Mouse (Mus musculus): ENCODE results near the gene Btbd9. TPM values are rescaled to one million over a fixed set of nuclear protein-coding genes. Genes with fewer than 3 reads are reported as not detected.
A peak's percentile ranks its signal among the peaks of the same experiment; 100 is the strongest.

Btbd9 gene
- polyA plus RNA-seq, 2 experiments, result 18.3 to 46.9 TPM

DNA sequence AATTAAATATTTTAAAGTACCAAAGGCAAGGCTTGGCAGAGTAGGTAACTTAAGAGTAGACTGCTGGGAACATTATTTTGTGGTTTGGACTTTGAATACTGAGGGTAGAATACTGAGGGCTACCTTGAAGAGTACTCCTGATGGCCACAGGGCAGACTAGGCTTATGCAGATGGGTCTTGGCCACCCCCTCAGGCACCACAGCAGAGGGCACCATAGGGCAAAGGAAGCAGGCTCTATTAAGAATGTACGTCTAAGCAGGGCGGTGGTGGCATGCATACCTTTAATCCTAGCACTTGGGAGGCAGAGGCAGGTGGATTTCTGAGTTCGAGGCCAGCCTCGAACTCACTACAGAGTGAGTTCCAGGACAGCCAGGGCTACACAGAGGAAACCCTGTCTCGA lies 237.0 kb downstream of the Btbd9 start:
- no peak overlapping the region for H3K9ac ChIP-seq (ENCODE audit: low read depth, low read length, severe bottlenecking)
- TF ChIP-seq POLR2A (IDR thresholded peaks at IDR 0.05; ENCODE audit: borderline replicate concordance, extremely low read depth, insufficient read depth, insufficient read length), result no peak
- no peak overlapping the region for H3K4me2 ChIP-seq (replicated peaks; ENCODE audit: low read depth, low read length, severe bottlenecking)
- no peak overlapping the region for H3K27ac ChIP-seq (replicated peaks; ENCODE audit: low read depth, low read length)
- H3K4me1 ChIP-seq (ENCODE audit: control insufficient read depth, insufficient read depth, low read length), result peaks cover 11% of the 10 kb centered on the region
- no peak for ATAC-seq (ENCODE audit: low FRiP score, low read depth)
- H3K9me3 ChIP-seq (ENCODE audit: control insufficient read depth, low read length), result no peaks in the 10 kb centered on the region
- no peak for DNase-seq (ENCODE audit: low spot score)
- 89% methylated on average over 5 of the region's 5 CpGs for WGBS
- H3K4me3 ChIP-seq (replicated peaks; ENCODE audit: low read length), result no peak overlapping the region
- H3K27me3 ChIP-seq (ENCODE audit: control insufficient read depth, insufficient read depth, low read length), result no peaks in the 10 kb centered on the region
- no peaks in the 10 kb centered on the region for H3K36me3 ChIP-seq (ENCODE audit: control insufficient read depth, insufficient read depth, low read length)

DNA sequence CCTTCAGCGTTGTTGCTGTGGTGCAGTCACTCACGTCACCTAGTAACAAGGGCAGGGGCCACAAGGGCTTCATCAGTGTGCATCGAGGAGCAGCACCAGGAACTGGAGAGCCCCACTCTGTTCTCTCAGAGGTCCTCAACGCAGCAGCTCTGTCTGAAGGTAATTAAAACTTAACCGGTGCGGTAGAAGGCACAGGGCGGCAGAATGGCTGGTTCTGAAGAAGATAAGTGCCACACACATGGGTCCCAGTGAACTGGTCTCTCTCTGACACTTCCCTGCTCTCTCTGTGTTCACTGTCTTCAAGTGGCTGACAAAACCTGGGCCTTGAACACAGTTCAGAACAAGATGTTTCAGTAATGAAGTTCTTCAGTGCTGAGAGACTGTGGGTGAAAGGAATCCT lies 239.5 kb downstream of the Btbd9 start:
- no peaks in the 10 kb centered on the region for H3K36me3 ChIP-seq (ENCODE audit: control insufficient read depth, insufficient read depth, low read length)
- H3K9ac ChIP-seq (ENCODE audit: low read depth, low read length, severe bottlenecking), result no peak overlapping the region
- H3K4me3 ChIP-seq (replicated peaks; ENCODE audit: low read length), result no peak overlapping the region
- ATAC-seq (ENCODE audit: low FRiP score, low read depth), result no peak
- no peak for DNase-seq (ENCODE audit: low spot score)
- no peak overlapping the region for H3K27ac ChIP-seq (replicated peaks; ENCODE audit: low read depth, low read length)
- H3K4me2 ChIP-seq (replicated peaks; ENCODE audit: low read depth, low read length, severe bottlenecking), result no peak overlapping the region
- 40% methylated on average over 7 of the region's 7 CpGs for WGBS
- H3K9me3 ChIP-seq (ENCODE audit: control insufficient read depth, low read length), result no peaks in the 10 kb centered on the region
- no peak for TF ChIP-seq POLR2A (IDR thresholded peaks at IDR 0.05; ENCODE audit: borderline replicate concordance, extremely low read depth, insufficient read depth, insufficient read length)
- peaks cover 11% of the 10 kb centered on the region for H3K4me1 ChIP-seq (ENCODE audit: control insufficient read depth, insufficient read depth, low read length)
- H3K27me3 ChIP-seq (ENCODE audit: control insufficient read depth, insufficient read depth, low read length), result no peaks in the 10 kb centered on the region

DNA sequence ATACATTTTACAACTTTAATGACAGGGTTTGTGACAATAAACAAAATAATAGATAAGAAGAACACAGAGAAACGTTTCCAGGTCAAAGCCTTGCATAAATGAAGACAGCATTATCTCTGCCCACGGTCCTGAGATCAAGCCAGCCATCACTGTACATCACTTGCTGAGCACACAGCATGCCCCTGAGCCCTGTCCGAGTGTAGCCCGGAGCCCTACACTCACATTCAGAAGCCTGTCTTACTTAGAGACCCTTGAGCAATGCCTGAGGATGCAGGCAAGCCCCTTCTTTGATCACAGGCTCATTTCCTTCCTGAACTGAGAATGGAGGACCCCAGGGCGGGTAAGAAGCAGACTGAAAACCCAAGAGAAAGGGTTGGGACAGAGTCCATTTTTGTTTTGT lies 240.0 kb downstream of the Btbd9 start:
- H3K4me1 ChIP-seq (ENCODE audit: control insufficient read depth, insufficient read depth, low read length), result peaks cover 11% of the 10 kb centered on the region
- H3K4me2 ChIP-seq (replicated peaks; ENCODE audit: low read depth, low read length, severe bottlenecking), result no peak overlapping the region
- no peak overlapping the region for H3K27ac ChIP-seq (replicated peaks; ENCODE audit: low read depth, low read length)
- 51% methylated on average over 5 of the region's 5 CpGs for WGBS
- TF ChIP-seq POLR2A (IDR thresholded peaks at IDR 0.05; ENCODE audit: borderline replicate concordance, extremely low read depth, insufficient read depth, insufficient read length), result no peak
- DNase-seq (ENCODE audit: low spot score) (no peak), ATAC-seq (ENCODE audit: low FRiP score, low read depth) (no peak)
- H3K4me3 ChIP-seq (replicated peaks; ENCODE audit: low read length), result no peak overlapping the region
- H3K9ac ChIP-seq (ENCODE audit: low read depth, low read length, severe bottlenecking), result no peak overlapping the region
- no peaks in the 10 kb centered on the region for H3K36me3 ChIP-seq (ENCODE audit: control insufficient read depth, insufficient read depth, low read length)
- H3K27me3 ChIP-seq (ENCODE audit: control insufficient read depth, insufficient read depth, low read length), result no peaks in the 10 kb centered on the region
- H3K9me3 ChIP-seq (ENCODE audit: control insufficient read depth, low read length), result no peaks in the 10 kb centered on the region

DNA sequence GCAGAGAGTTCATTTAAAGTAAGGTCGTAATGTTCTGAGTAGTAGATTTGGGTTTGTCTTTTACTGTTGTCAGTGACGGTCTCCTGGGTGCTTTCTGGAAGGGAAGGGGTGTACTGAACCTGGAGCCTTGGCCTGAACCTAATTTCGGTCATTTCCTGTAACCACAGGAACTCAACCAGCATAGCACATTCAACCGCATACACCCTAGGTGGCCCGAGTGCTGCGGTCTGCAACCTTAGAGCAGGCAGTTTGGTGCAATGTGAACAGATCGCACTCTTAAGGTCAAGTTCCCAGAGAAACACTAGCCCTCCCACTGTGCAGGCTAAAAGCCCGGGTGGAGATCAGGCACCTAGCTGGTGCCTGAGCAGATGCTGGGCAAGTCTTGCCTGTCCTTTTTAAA lies 240.5 kb downstream of the Btbd9 start:
- no peak overlapping the region for H3K9ac ChIP-seq (ENCODE audit: low read depth, low read length, severe bottlenecking)
- 28% methylated on average over 8 of the region's 8 CpGs for WGBS
- ATAC-seq (ENCODE audit: low FRiP score, low read depth) (peak; percentile 37; the same call in 1 of the 2 replicates), DNase-seq (ENCODE audit: low spot score) (peak; percentile 31)
- H3K36me3 ChIP-seq (ENCODE audit: control insufficient read depth, insufficient read depth, low read length), result no peaks in the 10 kb centered on the region
- H3K4me2 ChIP-seq (replicated peaks; ENCODE audit: low read depth, low read length, severe bottlenecking), result no peak overlapping the region
- H3K27ac ChIP-seq (replicated peaks; ENCODE audit: low read depth, low read length), result no peak overlapping the region
- H3K27me3 ChIP-seq (ENCODE audit: control insufficient read depth, insufficient read depth, low read length), result no peaks in the 10 kb centered on the region
- no peak overlapping the region for H3K4me3 ChIP-seq (replicated peaks; ENCODE audit: low read length)
- H3K4me1 ChIP-seq (ENCODE audit: control insufficient read depth, insufficient read depth, low read length), result peaks cover 11% of the 10 kb centered on the region
- no peak for TF ChIP-seq POLR2A (IDR thresholded peaks at IDR 0.05; ENCODE audit: borderline replicate concordance, extremely low read depth, insufficient read depth, insufficient read length)
- no peaks in the 10 kb centered on the region for H3K9me3 ChIP-seq (ENCODE audit: control insufficient read depth, low read length)

DNA sequence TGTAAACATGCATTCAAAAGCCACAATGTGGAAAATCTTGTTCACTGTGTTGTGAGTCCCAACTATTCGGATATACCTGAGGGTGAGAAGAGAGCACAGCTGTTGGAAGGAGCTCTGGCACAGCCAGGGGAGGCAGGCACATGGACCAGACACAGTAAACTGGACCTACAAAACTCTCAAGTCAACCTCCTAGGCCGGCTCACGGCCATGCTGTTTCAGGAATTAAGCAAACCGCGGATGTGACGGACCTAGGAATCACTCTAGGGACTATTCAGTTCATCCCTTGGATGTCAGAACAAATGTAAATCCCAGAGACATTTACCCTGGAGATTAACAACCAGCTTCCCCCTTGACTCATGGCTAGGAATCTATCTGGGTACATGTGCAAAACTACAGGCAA lies 242.0 kb downstream of the Btbd9 start:
- Histone ChIP-seq H3K4me1 (ENCODE audit: control insufficient read depth, insufficient read depth, low read length) (peaks cover 11% of the 10 kb centered on the region), H3K36me3 (ENCODE audit: control insufficient read depth, insufficient read depth, low read length) (no peaks in the 10 kb centered on the region), H3K4me2 (replicated peaks; ENCODE audit: low read depth, low read length, severe bottlenecking) (no peak overlapping the region), H3K27me3 (ENCODE audit: control insufficient read depth, insufficient read depth, low read length) (no peaks in the 10 kb centered on the region), H3K27ac (replicated peaks; ENCODE audit: low read depth, low read length) (no peak overlapping the region), H3K4me3 (replicated peaks; ENCODE audit: low read length) (no peak overlapping the region), H3K9ac (ENCODE audit: low read depth, low read length, severe bottlenecking) (no peak overlapping the region), H3K9me3 (ENCODE audit: control insufficient read depth, low read length) (no peaks in the 10 kb centered on the region)
- no peak for TF ChIP-seq POLR2A (IDR thresholded peaks at IDR 0.05; ENCODE audit: borderline replicate concordance, extremely low read depth, insufficient read depth, insufficient read length)
- DNase-seq (ENCODE audit: low spot score), result no peak
- no peak for ATAC-seq (ENCODE audit: low FRiP score, low read depth)
- WGBS, result 86% methylated on average over 6 of the region's 6 CpGs

DNA sequence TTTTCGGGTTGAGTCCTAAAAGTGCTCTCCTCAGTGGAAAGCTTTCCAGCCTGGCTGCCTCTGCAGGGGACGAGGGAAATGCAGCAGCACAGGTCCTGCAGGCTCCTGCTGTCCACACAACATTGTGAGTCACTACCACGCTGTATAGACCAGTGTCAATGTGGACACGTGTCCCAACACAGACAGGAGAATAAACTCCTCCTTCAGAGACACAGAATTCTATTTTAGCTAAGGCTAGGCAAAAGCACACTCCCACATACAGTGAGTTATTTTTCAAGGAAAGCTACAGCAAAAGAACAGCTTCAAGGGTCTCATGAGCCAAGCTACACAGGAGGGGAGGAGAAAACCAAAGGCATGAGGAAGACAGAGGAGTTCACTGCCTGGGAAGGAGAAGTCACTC lies 243.2 kb downstream of the Btbd9 start:
- H3K4me3 ChIP-seq (replicated peaks; ENCODE audit: low read length), result no peak overlapping the region
- H3K4me1 ChIP-seq (ENCODE audit: control insufficient read depth, insufficient read depth, low read length), result peaks cover 11% of the 10 kb centered on the region
- H3K27ac ChIP-seq (replicated peaks; ENCODE audit: low read depth, low read length), result no peak overlapping the region
- WGBS, result 84% methylated on average over 4 of the region's 4 CpGs
- no peak overlapping the region for H3K9ac ChIP-seq (ENCODE audit: low read depth, low read length, severe bottlenecking)
- ATAC-seq (ENCODE audit: low FRiP score, low read depth) (no peak), DNase-seq (ENCODE audit: low spot score) (no peak)
- TF ChIP-seq POLR2A (IDR thresholded peaks at IDR 0.05; ENCODE audit: borderline replicate concordance, extremely low read depth, insufficient read depth, insufficient read length), result no peak
- no peaks in the 10 kb centered on the region for H3K27me3 ChIP-seq (ENCODE audit: control insufficient read depth, insufficient read depth, low read length)
- H3K4me2 ChIP-seq (replicated peaks; ENCODE audit: low read depth, low read length, severe bottlenecking), result no peak overlapping the region
- no peaks in the 10 kb centered on the region for H3K9me3 ChIP-seq (ENCODE audit: control insufficient read depth, low read length)
- no peaks in the 10 kb centered on the region for H3K36me3 ChIP-seq (ENCODE audit: control insufficient read depth, insufficient read depth, low read length)

Data from limb, embryonic 14.5 days (tissue).